Mouse (Mus musculus): ENCODE measurements around the gene Slco3a1. TPM values are rescaled to one million over a fixed set of nuclear protein-coding genes. Genes with fewer than 3 reads are reported as not detected.

The Slco3a1 gene
- polyA plus RNA-seq, 1 experiment from 2014 or later, result 14.8 TPM

DNA sequence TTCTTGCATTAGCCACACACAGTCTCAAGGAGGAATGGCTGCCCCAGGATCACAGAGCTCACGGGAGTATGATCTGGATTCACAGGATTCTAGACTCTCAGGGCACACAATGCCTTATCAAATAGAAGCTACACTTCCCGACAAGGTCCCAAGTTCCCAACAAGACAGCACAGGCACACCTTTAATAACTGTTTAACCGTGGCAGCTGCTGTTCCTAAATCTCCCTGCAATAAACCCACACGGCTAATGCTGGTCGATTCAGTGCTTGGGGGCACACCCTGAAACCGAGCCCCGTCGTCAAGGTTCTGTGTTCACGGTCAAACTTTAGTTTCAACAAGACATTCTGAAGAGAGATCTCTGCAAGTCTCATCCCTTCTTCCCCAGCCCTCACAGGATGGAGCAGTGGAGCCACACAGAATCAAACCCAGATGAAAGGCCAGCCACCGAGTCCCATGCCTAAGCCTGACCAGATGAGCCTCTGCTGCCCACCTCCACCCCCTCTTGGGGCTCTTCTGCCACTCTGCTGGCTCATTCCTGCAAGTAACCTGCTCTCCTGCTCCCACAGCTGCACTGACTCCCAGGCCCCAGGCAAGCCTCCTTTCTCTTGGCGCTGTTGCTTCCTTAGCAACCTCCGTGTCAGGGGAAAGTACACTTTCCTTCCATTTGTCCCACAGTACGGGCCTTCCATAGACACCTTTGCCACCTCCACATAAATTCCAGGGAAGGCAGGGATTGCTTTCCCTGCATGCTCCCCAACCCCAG, 200.7 kb downstream of the Slco3a1 start:
- Histone ChIP-seq H3K4me3 (no peak overlapping the region), H3K27me3 (no peaks in the 10 kb centered on the region), H3K27ac (replicated peaks) (no peak overlapping the region), H3K9ac (replicated peaks) (no peak overlapping the region; the same call in 1 of the 2 replicates), H3K4me1 (peaks cover 9% of the 10 kb centered on the region), H3K36me3 (no peaks in the 10 kb centered on the region), H3K4me2 (replicated peaks) (no peak overlapping the region), H3K9me3 (no peaks in the 10 kb centered on the region)
- WGBS, result 78% methylated on average over 13 of the region's 13 CpGs
- ATAC-seq (ENCODE audit: low FRiP score, low read depth), result peak; percentile 10; the same call in 1 of the 2 replicates

- Histone ChIP-seq H3K27me3 (no peaks in the 10 kb centered on the region), H3K4me3 (no peak overlapping the region), H3K9me3 (no peaks in the 10 kb centered on the region), H3K4me1 (peaks cover 9% of the 10 kb centered on the region), H3K4me2 (replicated peaks) (no peak overlapping the region), H3K36me3 (no peaks in the 10 kb centered on the region), H3K9ac (replicated peaks) (no peak overlapping the region), H3K27ac (replicated peaks) (no peak overlapping the region)
- 91% methylated on average over 7 of the region's 7 CpGs for WGBS
- ATAC-seq (ENCODE audit: low FRiP score, low read depth), result no peak
Observed at GRCm38 (mm10) chr7:74353240-74353639, 201.3 kb downstream of the Slco3a1 start.

- WGBS, result 86% methylated on average over 7 of the region's 7 CpGs
- no peak for ATAC-seq (ENCODE audit: low FRiP score, low read depth)
Observed at GRCm38 (mm10) chr7:74348318-74348890, 206.2 kb downstream of the Slco3a1 start.

DNA sequence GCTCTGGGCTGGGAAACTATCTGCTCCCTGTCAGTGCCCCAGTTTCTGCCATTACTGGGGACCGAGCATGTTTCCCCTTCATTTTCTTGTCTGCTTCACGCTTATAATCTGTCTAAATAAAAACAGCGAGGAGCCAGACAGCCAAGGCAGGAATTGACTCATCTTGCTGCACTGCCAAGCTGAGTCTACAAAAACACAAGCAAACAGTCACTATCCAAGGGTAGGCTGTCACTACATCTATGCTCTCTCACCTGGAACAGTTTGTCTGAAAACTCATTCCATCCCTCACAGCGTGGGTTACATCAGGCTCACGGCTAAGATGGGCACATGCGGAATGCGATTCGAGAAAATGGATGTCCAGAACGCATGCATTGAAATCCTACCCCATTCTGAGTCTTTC, 207.6 kb downstream of the Slco3a1 start:
- Histone ChIP-seq H3K9ac (replicated peaks) (no peak overlapping the region), H3K4me1 (peaks cover 16% of the 10 kb centered on the region), H3K4me3 (no peak overlapping the region), H3K27ac (replicated peaks) (no peak overlapping the region), H3K36me3 (no peaks in the 10 kb centered on the region), H3K27me3 (no peaks in the 10 kb centered on the region), H3K4me2 (replicated peaks) (no peak overlapping the region), H3K9me3 (no peaks in the 10 kb centered on the region)
- 86% methylated on average over 9 of the region's 9 CpGs for WGBS
- no peak for ATAC-seq (ENCODE audit: low FRiP score, low read depth)

More at GRCm38 (mm10) chr7:74348318-74348890, 206.2 kb downstream of the Slco3a1 start:
- H3K27ac ChIP-seq (replicated peaks), result no peak overlapping the region
- H3K4me1 ChIP-seq, result peaks cover 16% of the 10 kb centered on the region
- H3K27me3 ChIP-seq, result no peaks in the 10 kb centered on the region
- no peaks in the 10 kb centered on the region for H3K9me3 ChIP-seq
- H3K4me3 ChIP-seq, result no peak overlapping the region
- no peak overlapping the region for H3K4me2 ChIP-seq (replicated peaks)
- no peak overlapping the region for H3K9ac ChIP-seq (replicated peaks)
- no peaks in the 10 kb centered on the region for H3K36me3 ChIP-seq

DNA sequence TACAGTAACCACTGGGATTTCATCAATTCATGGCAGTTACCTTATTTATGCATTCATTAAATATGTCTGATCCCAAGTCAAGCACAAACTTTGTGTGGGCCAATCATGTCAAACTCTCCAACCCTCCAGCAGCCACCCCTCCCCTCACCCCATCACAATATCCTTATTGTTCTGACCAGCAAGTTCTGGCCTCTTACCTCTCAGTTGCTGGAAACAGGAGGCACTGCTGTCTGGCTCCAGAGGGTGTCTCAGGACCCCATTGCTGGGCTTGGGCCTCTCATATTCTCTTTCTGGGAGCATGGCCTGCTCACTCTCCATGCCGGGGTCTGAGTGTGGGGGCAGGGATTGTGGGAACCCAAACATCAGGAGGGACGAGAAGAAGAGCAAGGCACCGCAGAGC, 208.1 kb downstream of the Slco3a1 start:
- Histone ChIP-seq H3K4me3 (no peak overlapping the region), H3K27me3 (no peaks in the 10 kb centered on the region), H3K4me2 (replicated peaks) (no peak overlapping the region), H3K27ac (replicated peaks) (no peak overlapping the region), H3K36me3 (no peaks in the 10 kb centered on the region), H3K9me3 (no peaks in the 10 kb centered on the region), H3K4me1 (peaks cover 16% of the 10 kb centered on the region), H3K9ac (replicated peaks) (no peak overlapping the region)
- ATAC-seq (ENCODE audit: low FRiP score, low read depth), result no peak
- 84% methylated on average over 3 of the region's 3 CpGs for WGBS

- Histone ChIP-seq H3K27ac (replicated peaks) (no peak overlapping the region; the same call in 1 of the 2 replicates), H3K9me3 (no peaks in the 10 kb centered on the region), H3K9ac (replicated peaks) (no peak overlapping the region), H3K27me3 (no peaks in the 10 kb centered on the region), H3K36me3 (no peaks in the 10 kb centered on the region), H3K4me2 (replicated peaks) (no peak overlapping the region), H3K4me1 (peaks cover 1% of the 10 kb centered on the region; the same call in 1 of the 2 replicates), H3K4me3 (no peak overlapping the region)
- 46% methylated on average over 4 of the region's 4 CpGs for WGBS
- no peak for ATAC-seq (ENCODE audit: low FRiP score, low read depth)
Observed at GRCm38 (mm10) chr7:74341149-74341805, 213.3 kb downstream of the Slco3a1 start.

GRCm38 (mm10) chr7:74340419-74340954, 214.1 kb downstream of the Slco3a1 start:
- no peak overlapping the region for H3K4me3 ChIP-seq
- ATAC-seq (ENCODE audit: low FRiP score, low read depth), result no peak
- no peak overlapping the region for H3K9ac ChIP-seq (replicated peaks)
- whole genome bisulfite sequencing, result 91% methylated on average over 8 of the region's 8 CpGs
- no peaks in the 10 kb centered on the region for H3K27me3 ChIP-seq
- no peaks in the 10 kb centered on the region for H3K9me3 ChIP-seq
- no peak overlapping the region for H3K27ac ChIP-seq (replicated peaks)
- H3K4me1 ChIP-seq, result no peaks in the 10 kb centered on the region
- H3K4me2 ChIP-seq (replicated peaks), result no peak overlapping the region
- no peaks in the 10 kb centered on the region for H3K36me3 ChIP-seq

GRCm38 (mm10) chr7:74337677-74338420, 216.7 kb downstream of the Slco3a1 start:
- 82% methylated on average over 6 of the region's 6 CpGs for WGBS
- no peak for ATAC-seq (ENCODE audit: low FRiP score, low read depth)
- no peaks in the 10 kb centered on the region for H3K27me3 ChIP-seq
- no peak overlapping the region for H3K4me2 ChIP-seq (replicated peaks)
- no peaks in the 10 kb centered on the region for H3K4me1 ChIP-seq
- H3K9ac ChIP-seq (replicated peaks), result no peak overlapping the region
- no peak overlapping the region for H3K27ac ChIP-seq (replicated peaks)
- no peaks in the 10 kb centered on the region for H3K36me3 ChIP-seq
- no peak overlapping the region for H3K4me3 ChIP-seq
- H3K9me3 ChIP-seq, result no peaks in the 10 kb centered on the region

DNA sequence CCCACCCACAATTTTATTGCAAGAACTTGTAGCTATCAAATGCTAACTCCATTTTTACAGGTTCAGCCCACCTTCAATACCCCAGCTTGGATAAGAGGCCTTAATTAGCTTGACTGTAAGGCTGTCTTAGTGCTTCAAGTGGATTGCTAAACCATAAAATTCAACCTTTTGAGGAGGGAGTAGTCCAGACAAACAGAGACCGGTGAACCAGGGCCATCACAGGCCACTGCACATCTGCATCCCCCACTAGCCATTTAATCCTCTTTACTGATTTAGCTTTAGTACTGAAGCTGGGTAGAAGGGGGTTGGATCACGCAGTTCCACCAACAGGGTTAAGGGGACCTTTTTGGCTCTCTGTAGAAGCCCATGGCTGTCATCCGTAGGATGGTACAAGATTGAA, 222.3 kb downstream of the Slco3a1 start:
- peaks cover 5% of the 10 kb centered on the region for H3K4me1 ChIP-seq
- no peak overlapping the region for H3K4me3 ChIP-seq
- H3K27ac ChIP-seq (replicated peaks), result no peak overlapping the region
- no peaks in the 10 kb centered on the region for H3K9me3 ChIP-seq
- H3K9ac ChIP-seq (replicated peaks), result no peak overlapping the region
- H3K4me2 ChIP-seq (replicated peaks), result no peak overlapping the region
- H3K27me3 ChIP-seq, result no peaks in the 10 kb centered on the region
- no peak for ATAC-seq (ENCODE audit: low FRiP score, low read depth)
- H3K36me3 ChIP-seq, result no peaks in the 10 kb centered on the region
- 41% methylated on average over 3 of the region's 3 CpGs for WGBS

DNA sequence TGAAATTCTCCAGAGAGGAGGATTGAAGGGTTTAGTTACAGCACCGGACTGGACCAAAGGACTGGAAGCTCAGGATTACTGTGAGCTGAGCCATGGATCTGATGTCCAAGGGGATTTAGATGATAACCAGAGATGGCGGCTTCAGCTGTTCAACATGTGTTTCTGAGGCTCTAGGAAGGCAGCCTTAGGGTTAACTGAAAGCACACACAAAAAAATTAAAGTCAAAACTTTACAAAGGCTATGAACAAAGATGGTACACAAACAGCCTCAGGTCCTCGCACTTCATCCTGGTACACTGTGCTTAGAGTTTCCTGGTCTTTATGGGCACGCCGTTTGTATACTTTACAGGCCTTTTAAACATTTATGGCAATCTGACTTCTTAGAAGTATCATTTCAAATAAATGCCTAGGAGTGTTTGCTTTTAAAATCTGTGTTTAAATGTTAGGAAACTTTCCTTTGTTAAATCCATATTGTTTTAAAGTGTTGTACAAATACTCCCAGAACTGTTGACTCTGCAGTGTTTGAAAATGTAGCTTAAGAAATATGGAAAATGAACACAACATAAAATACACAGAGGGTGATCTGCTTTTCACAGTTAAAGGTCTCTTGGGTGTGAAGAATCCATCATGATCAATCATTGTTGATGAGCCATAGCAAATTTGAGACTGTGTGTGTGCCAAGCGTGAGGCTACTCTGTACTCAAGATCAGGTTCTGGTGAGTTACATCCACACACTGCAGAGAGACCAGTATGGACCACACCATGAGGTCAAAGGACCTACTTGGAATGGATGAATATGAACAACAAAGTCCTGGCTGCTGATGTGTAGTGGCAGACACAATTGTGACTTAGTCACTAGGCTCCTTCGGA, 223.5 kb downstream of the Slco3a1 start:
- H3K4me3 ChIP-seq, result no peak overlapping the region
- no peak overlapping the region for H3K4me2 ChIP-seq (replicated peaks)
- WGBS, result 77% methylated on average over 7 of the region's 7 CpGs
- peaks cover 5% of the 10 kb centered on the region for H3K4me1 ChIP-seq
- H3K9ac ChIP-seq (replicated peaks), result no peak overlapping the region
- no peaks in the 10 kb centered on the region for H3K36me3 ChIP-seq
- no peak overlapping the region for H3K27ac ChIP-seq (replicated peaks)
- no peaks in the 10 kb centered on the region for H3K27me3 ChIP-seq
- H3K9me3 ChIP-seq, result no peaks in the 10 kb centered on the region
- ATAC-seq (ENCODE audit: low FRiP score, low read depth), result no peak

All from midbrain, embryonic 12.5 days (tissue).